Mouse (Mus musculus): Measurements from ENCODE around the gene Rnf145.

Rnf145 gene

GRCm38 (mm10) chr11:44508876-44509275 is 9.9 kb upstream of the Rnf145 start:
- no peak for ATAC-seq (ENCODE audit: insufficient number of reproducible peaks, low FRiP score, low TSS enrichment)

- no peak for ATAC-seq (ENCODE audit: insufficient number of reproducible peaks, low FRiP score, low TSS enrichment)
These were observed 8.9 kb upstream of the Rnf145 start for GRCm38 (mm10) chr11:44509906-44510305.

GRCm38 (mm10) chr11:44510371-44510770 is 8.4 kb upstream of the Rnf145 start:
- ATAC-seq (ENCODE audit: insufficient number of reproducible peaks, low FRiP score, low TSS enrichment), result no peak

- no peak for ATAC-seq (ENCODE audit: insufficient number of reproducible peaks, low FRiP score, low TSS enrichment)
These were observed 6.4 kb upstream of the Rnf145 start for GRCm38 (mm10) chr11:44512044-44513025.

GRCm38 (mm10) chr11:44513026-44513422 is 5.7 kb upstream of the Rnf145 start:
- ATAC-seq (ENCODE audit: insufficient number of reproducible peaks, low FRiP score, low TSS enrichment), result no peak

- ATAC-seq (ENCODE audit: insufficient number of reproducible peaks, low FRiP score, low TSS enrichment), result no peak
These were observed 4.1 kb upstream of the Rnf145 start for GRCm38 (mm10) chr11:44514666-44515065.

GRCm38 (mm10) chr11:44516362-44516761 is 2.4 kb upstream of the Rnf145 start:
- ATAC-seq (ENCODE audit: insufficient number of reproducible peaks, low FRiP score, low TSS enrichment), result no peak

GRCm38 (mm10) chr11:44517561-44518280 is 1.0 kb upstream of the Rnf145 start:
- ATAC-seq (ENCODE audit: insufficient number of reproducible peaks, low FRiP score, low TSS enrichment), result no peak

GRCm38 (mm10) chr11:44519096-44519949 is 559 bp downstream of the Rnf145 start:
- peak; percentile 38 for ATAC-seq (ENCODE audit: insufficient number of reproducible peaks, low FRiP score, low TSS enrichment)

- peak; percentile 70 for ATAC-seq (ENCODE audit: insufficient number of reproducible peaks, low FRiP score, low TSS enrichment)
These were observed 1.4 kb downstream of the Rnf145 start for GRCm38 (mm10) chr11:44519950-44520761.

GRCm38 (mm10) chr11:44522594-44522993 is 3.8 kb downstream of the Rnf145 start:
- ATAC-seq (ENCODE audit: insufficient number of reproducible peaks, low FRiP score, low TSS enrichment), result no peak

- no peak for ATAC-seq (ENCODE audit: insufficient number of reproducible peaks, low FRiP score, low TSS enrichment)
These were observed 7.0 kb downstream of the Rnf145 start for GRCm38 (mm10) chr11:44525765-44526164.

- ATAC-seq (ENCODE audit: insufficient number of reproducible peaks, low FRiP score, low TSS enrichment), result no peak
These were observed 8.0 kb downstream of the Rnf145 start for GRCm38 (mm10) chr11:44526654-44527263.

GRCm38 (mm10) chr11:44528560-44529199 is 9.9 kb downstream of the Rnf145 start:
- no peak for ATAC-seq (ENCODE audit: insufficient number of reproducible peaks, low FRiP score, low TSS enrichment)

GRCm38 (mm10) chr11:44529200-44529599 is 10.4 kb downstream of the Rnf145 start:
- no peak for ATAC-seq (ENCODE audit: insufficient number of reproducible peaks, low FRiP score, low TSS enrichment)

- ATAC-seq (ENCODE audit: insufficient number of reproducible peaks, low FRiP score, low TSS enrichment), result no peak
These were observed 11.0 kb downstream of the Rnf145 start for GRCm38 (mm10) chr11:44529716-44530115.

- ATAC-seq (ENCODE audit: insufficient number of reproducible peaks, low FRiP score, low TSS enrichment), result 0 out of 2 replicates have a peak, but pooled peaks have one; percentile 52
These were observed 11.6 kb downstream of the Rnf145 start for GRCm38 (mm10) chr11:44530382-44530781.

GRCm38 (mm10) chr11:44530867-44531266 is 12.1 kb downstream of the Rnf145 start:
- no peak for ATAC-seq (ENCODE audit: insufficient number of reproducible peaks, low FRiP score, low TSS enrichment)

- ATAC-seq (ENCODE audit: insufficient number of reproducible peaks, low FRiP score, low TSS enrichment), result no peak
These were observed 12.9 kb downstream of the Rnf145 start for GRCm38 (mm10) chr11:44531617-44532016.
